Mouse (Mus musculus) lung, embryonic 14.5 days (tissue): ENCODE results near the gene B020031M17Rik. TPM values are rescaled to one million over a fixed set of nuclear protein-coding genes. Genes with fewer than 3 reads are reported as not detected.
"Not testable (repeated sequence)": the region's sequence is repeated elsewhere in the genome, so short reads cannot be mapped to it uniquely, and the experiment has no call there.

ENCODE experiments used
- ATAC-seq: fragments of 200-750 bp; cut with Nextera tagmentation; 2 replicates; pipeline ENCODE4 v1.8.0; 2017; ENCODE audit warnings: mild to moderate bottlenecking, moderate TSS enrichment, moderate library complexity; ENCODE audit not compliant: insufficient read depth
- DNase-seq: peaks from one replicate; pipeline ENCODE4 v3.0.0-alpha.2; 2015
- H3K27ac ChIP-seq: fragments of 300-500 bp; sonication (generic); 2 replicates; pipeline ENCODE4 v1.5.1; 2014; ENCODE audit warnings: low read depth, mild to moderate bottlenecking, moderate library complexity
- H3K27me3 ChIP-seq: fragments of 300-500 bp; sonication (generic); 2 replicates; pipeline ENCODE4 v1.6.1; 2014; ENCODE audit warnings: low read length, control low read depth; ENCODE audit not compliant: insufficient read depth
- H3K36me3 ChIP-seq: fragments of 300-500 bp; sonication (generic); 2 replicates; pipeline ENCODE4 v1.6.1; 2014; ENCODE audit warnings: control low read depth; ENCODE audit not compliant: insufficient read depth
- H3K4me1 ChIP-seq: fragments of 300-500 bp; sonication (generic); 2 replicates; pipeline ENCODE4 v1.6.1; 2014; ENCODE audit warnings: antibody characterized with exemption, control low read depth; ENCODE audit not compliant: insufficient read depth
- H3K4me2 ChIP-seq: fragments of 300-500 bp; sonication (generic); 2 replicates; pipeline ENCODE4 v1.6.1; 2014; ENCODE audit warnings: mild to moderate bottlenecking
- H3K4me3 ChIP-seq: fragments of 300-500 bp; sonication (generic); 2 replicates; pipeline ENCODE4 v1.5.1; 2014; ENCODE audit warnings: low read depth, low read length
- H3K9ac ChIP-seq: fragments of 300-500 bp; sonication (generic); 2 replicates; pipeline ENCODE4 v1.6.1; 2014
- H3K9me3 ChIP-seq: fragments of 300-500 bp; sonication (generic); 2 replicates; pipeline ENCODE4 v1.6.1; 2016; ENCODE audit warnings: low read depth, low read length, control low read depth
- WGBS: fragments of 180-500 bp; shearing (Covaris S2); extraction: QIAGEN DNeasy Blood & Tissue Kit; methylation state at CpG from one replicate; pipeline ENCODE4 v1.1.7; 2014; 5-methylcytosine and 5-hydroxymethylcytosine counted together
- polyA plus RNA-seq: library from polyadenylated mRNA; unstranded; fragments of >200 nt; fragmentation: Nextera tagmentation; extraction: Ambion mirVana; gene quantifications from 2 replicates; pipeline ENCODE4 v1.2.1, GENCODE M21; 2014

The B020031M17Rik gene
- not detected in 2 replicates for polyA plus RNA-seq

DNA sequence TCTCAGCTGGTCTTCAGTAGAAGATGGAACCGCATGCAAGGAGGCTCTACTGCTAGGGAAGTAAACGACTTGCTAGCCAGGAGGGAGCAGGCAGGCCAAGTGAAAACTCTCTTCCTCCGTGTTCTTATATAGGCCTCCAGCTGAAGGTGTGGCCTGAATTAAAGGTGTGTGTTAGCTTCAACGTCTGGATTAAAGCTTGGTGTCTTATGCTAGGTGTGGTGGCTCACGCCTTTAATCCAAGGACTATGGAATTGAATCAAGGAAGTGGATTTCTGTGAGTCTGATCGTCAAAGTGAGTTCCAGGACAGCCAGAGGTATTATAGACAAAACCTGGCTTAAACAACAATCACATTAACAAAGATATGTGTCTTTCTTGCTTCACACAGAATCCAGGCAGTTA is at the start of gene B020031M17Rik:
B020031M17Rik (minus strand) TSS at position 101 of the 400 bp plus-strand sequence.
- DNase-seq, H3K9me3 ChIP-seq, H3K36me3 ChIP-seq, H3K4me2 ChIP-seq, H3K27ac ChIP-seq, H3K4me1 ChIP-seq, H3K4me3 ChIP-seq, H3K9ac ChIP-seq, ATAC-seq, H3K27me3 ChIP-seq: not testable (repeated sequence)
- WGBS, result 75% methylated on average over 3 of the region's 6 CpGs

GRCm38 (mm10) chr13:119999215-119999614 is 48.6 kb upstream of the B020031M17Rik start:
- no CpG with 5 or more reads among the region's 4 CpGs for WGBS
- not testable (repeated sequence) for H3K4me2 ChIP-seq, H3K9me3 ChIP-seq, DNase-seq, ATAC-seq, H3K4me1 ChIP-seq, H3K27ac ChIP-seq, H3K36me3 ChIP-seq, H3K9ac ChIP-seq, H3K27me3 ChIP-seq, H3K4me3 ChIP-seq

- not testable (repeated sequence) for H3K4me1 ChIP-seq, H3K27me3 ChIP-seq, H3K4me2 ChIP-seq, H3K36me3 ChIP-seq, DNase-seq, H3K9me3 ChIP-seq, H3K9ac ChIP-seq, H3K27ac ChIP-seq, H3K4me3 ChIP-seq
- ATAC-seq, result peak; percentile 95
- WGBS, result no CpG with 5 or more reads among the region's 22 CpGs
Measured at GRCm38 (mm10) chr13:119998442-119999086, 48.0 kb upstream of the B020031M17Rik start.

DNA sequence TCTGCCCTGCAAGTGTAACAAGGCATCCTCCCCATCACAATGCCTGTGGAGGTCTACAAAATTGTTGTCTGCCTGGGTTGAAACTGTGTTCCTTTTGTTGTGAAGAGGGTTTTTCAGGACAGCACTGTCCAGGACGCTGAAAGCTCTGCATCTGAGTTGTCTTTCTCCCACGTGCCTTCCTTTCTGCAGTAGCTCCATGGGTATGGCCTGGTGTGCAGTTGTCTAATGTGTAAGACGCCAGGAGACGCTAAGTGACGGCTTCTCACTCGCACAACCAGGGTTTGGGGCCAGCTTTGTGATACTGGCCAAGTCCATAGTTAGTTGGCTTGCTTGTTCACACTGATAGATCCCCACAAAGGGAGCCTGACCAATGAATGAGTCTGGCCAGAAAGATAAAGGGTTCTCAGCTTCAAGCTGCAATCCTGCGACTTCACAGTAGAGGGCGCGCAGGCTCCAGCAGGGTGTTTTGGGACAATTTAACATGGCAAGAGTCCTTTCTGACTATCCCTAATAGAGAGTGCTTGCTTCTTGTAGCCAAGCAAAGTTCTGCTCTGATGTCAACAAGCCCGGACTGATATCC is 41.4 kb upstream of the B020031M17Rik start:
- not testable (repeated sequence) for H3K36me3 ChIP-seq, H3K4me3 ChIP-seq, H3K27ac ChIP-seq, ATAC-seq, DNase-seq, H3K4me1 ChIP-seq, H3K27me3 ChIP-seq, H3K4me2 ChIP-seq, H3K9ac ChIP-seq, H3K9me3 ChIP-seq
- no CpG with 5 or more reads among the region's 10 CpGs for WGBS

GRCm38 (mm10) chr13:119991264-119991663 is 40.7 kb upstream of the B020031M17Rik start:
- not testable (repeated sequence) for H3K36me3 ChIP-seq, H3K4me3 ChIP-seq, H3K27me3 ChIP-seq, H3K9ac ChIP-seq, DNase-seq, H3K4me2 ChIP-seq, ATAC-seq, H3K9me3 ChIP-seq, H3K27ac ChIP-seq, H3K4me1 ChIP-seq
- no CpG with 5 or more reads among the region's 13 CpGs for WGBS

GRCm38 (mm10) chr13:119969163-119969562 is 18.6 kb upstream of the B020031M17Rik start:
- not testable (repeated sequence) for H3K9ac ChIP-seq, H3K4me3 ChIP-seq, H3K9me3 ChIP-seq, H3K36me3 ChIP-seq, H3K4me2 ChIP-seq, H3K4me1 ChIP-seq, H3K27ac ChIP-seq, H3K27me3 ChIP-seq, DNase-seq, ATAC-seq
- WGBS, result no CpG with 5 or more reads among the region's 13 CpGs

GRCm38 (mm10) chr13:119968193-119968592 is 17.6 kb upstream of the B020031M17Rik start:
- H3K27me3 ChIP-seq, H3K27ac ChIP-seq, H3K4me2 ChIP-seq, H3K4me1 ChIP-seq, H3K36me3 ChIP-seq, ATAC-seq, H3K9me3 ChIP-seq, H3K4me3 ChIP-seq, H3K9ac ChIP-seq, DNase-seq: not testable (repeated sequence)
- no CpG with 5 or more reads among the region's 14 CpGs for WGBS

DNA sequence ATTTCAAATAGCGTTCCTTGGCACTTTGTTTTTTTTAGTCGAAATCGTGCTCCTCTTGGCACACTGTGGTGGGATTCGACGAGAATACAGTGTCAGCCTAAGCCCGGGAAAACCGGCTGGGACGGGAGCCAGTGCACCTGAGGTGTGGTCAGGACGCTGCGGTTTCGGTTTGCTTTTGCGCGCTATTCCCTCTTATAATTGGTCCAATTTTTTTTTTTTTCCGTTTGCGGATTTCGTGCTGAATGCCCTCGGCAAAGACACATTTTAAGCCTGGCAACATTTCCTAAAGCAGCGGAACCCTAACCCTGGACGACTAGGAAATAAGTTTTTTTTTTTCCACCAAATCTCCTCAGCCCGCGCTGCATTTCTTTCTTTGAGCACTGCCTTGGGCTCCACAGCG is 15.4 kb upstream of the B020031M17Rik start:
- peak; percentile 5 for DNase-seq
- not testable (repeated sequence) for H3K27me3 ChIP-seq, H3K4me1 ChIP-seq, H3K9me3 ChIP-seq, H3K9ac ChIP-seq, H3K27ac ChIP-seq, H3K4me3 ChIP-seq, H3K36me3 ChIP-seq
- 0 out of 2 replicates have a peak overlapping the region, but pooled peaks have one; percentile 35 for H3K4me2 ChIP-seq
- peak; percentile 55; the same call in 1 of the 2 replicates for ATAC-seq
- WGBS, result under 1% methylated on average over 20 of the region's 22 CpGs

DNA sequence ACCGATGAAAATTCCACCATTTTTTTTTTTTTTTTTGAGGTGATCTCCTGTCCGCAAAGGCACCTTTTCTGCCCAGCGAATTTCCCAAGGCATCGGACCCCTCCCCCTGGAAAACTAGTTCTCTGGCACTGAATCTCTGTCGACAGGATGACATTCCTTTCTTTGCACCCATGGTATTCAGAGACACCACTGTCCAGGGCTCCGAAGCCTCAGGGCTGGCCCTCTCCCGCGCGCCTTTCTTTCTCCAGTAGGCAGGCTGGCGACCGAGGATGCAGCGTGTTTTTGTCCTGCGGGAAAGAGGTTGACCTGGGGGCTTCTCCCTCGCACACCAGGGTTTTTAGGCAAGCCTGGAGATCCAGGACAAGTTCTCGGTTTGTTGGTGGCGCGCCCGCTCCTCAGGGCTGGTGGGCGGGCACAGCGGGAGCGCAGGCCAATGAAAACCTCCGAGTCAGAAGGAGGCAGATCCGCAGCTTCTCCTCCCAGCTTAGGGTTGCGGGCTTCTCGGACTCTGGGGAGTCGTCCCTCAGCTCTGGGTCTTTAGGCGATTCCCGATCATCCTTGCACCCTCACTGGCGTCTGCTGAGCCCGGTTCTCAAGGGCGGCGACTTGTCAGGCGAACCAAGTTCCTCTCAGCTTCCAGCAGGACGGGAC is 14.8 kb upstream of the B020031M17Rik start:
- under 1% methylated on average over 13 of the region's 34 CpGs for WGBS

GRCm38 (mm10) chr13:119962856-119963255 is 12.2 kb upstream of the B020031M17Rik start:
- not testable (repeated sequence) for H3K9me3 ChIP-seq, H3K9ac ChIP-seq, H3K4me2 ChIP-seq, H3K4me3 ChIP-seq, H3K27ac ChIP-seq, H3K4me1 ChIP-seq, ATAC-seq, H3K36me3 ChIP-seq, H3K27me3 ChIP-seq, DNase-seq
- WGBS, result no CpG with 5 or more reads among the region's 5 CpGs

More for the DNA sequence above, 14.8 kb upstream of the B020031M17Rik start:
- not testable (repeated sequence) for H3K4me1 ChIP-seq, H3K9ac ChIP-seq, H3K9me3 ChIP-seq, H3K27me3 ChIP-seq, H3K27ac ChIP-seq, H3K4me3 ChIP-seq, H3K36me3 ChIP-seq, DNase-seq
- ATAC-seq, result peak; percentile 87
- peak overlapping the region; percentile 35; the same call in 1 of the 2 replicates for H3K4me2 ChIP-seq
